Mouse (Mus musculus) spleen, embryonic (tissue): ENCODE measurements at regions not wholly inside any gene's neighbourhood (a gene's known extent, or its start where the extent isn't known, plus 50 kb on each side); places are given as distances from the start of the nearest gene placed in this dataset.
"Not testable (repeated sequence)": the region's sequence is repeated elsewhere in the genome, so short reads cannot be mapped to it uniquely, and the experiment has no call there.

Experiments
- CTCF ChIA-PET: fragments of 350-600 bp; sonication (Branson Sonifier 250); formaldehyde crosslinking; loops from one replicate; lab custom pipeline; 2022; lab: Charles Lee

GRCm38 (mm10) chr3:56980593-56981304 is 321.0 kb downstream of the Tm4sf1 start:
- CTCF ChIA-PET = no interaction called here

- CTCF ChIA-PET = interaction anchor here (0.6 kb wide), 1 partner anchor 144 kb away, joined by 9 read pairs; no protein-coding TSS in a partner anchor
Measured at GRCm38 (mm10) chr3:56966008-56966407, 335.8 kb downstream of the Tm4sf1 start.

GRCm38 (mm10) chr3:56965444-56965843 is 336.3 kb downstream of the Tm4sf1 start:
- CTCF ChIA-PET = no interaction called here

- CTCF ChIA-PET = no interaction called here
Measured at GRCm38 (mm10) chr3:56964156-56964555, 337.6 kb downstream of the Tm4sf1 start.

- CTCF ChIA-PET = no interaction called here
Measured at GRCm38 (mm10) chr3:56963251-56963650, 338.5 kb downstream of the Tm4sf1 start.

GRCm38 (mm10) chr3:56962248-56963013 is 339.4 kb downstream of the Tm4sf1 start:
- CTCF ChIA-PET = no interaction called here

- CTCF ChIA-PET = no interaction called here
Measured at GRCm38 (mm10) chr3:56956978-56957377, 344.8 kb downstream of the Tm4sf1 start.

- CTCF ChIA-PET = no interaction called here
Measured at GRCm38 (mm10) chr3:56955799-56956121, 346.0 kb downstream of the Tm4sf1 start.

GRCm38 (mm10) chr3:56955098-56955798 is 346.5 kb downstream of the Tm4sf1 start:
- CTCF ChIA-PET = no interaction called here

- CTCF ChIA-PET = not testable (repeated sequence)
Measured at GRCm38 (mm10) chr3:56942557-56942956, 359.2 kb downstream of the Tm4sf1 start.

- CTCF ChIA-PET = not testable (repeated sequence)
Measured at GRCm38 (mm10) chr3:56928940-56929339, 372.8 kb downstream of the Tm4sf1 start.

- CTCF ChIA-PET = no interaction called here
Measured at GRCm38 (mm10) chr3:56898491-56898890, 403.3 kb downstream of the Tm4sf1 start.

- CTCF ChIA-PET = no interaction called here
Measured at GRCm38 (mm10) chr3:56877062-56877461, 424.7 kb downstream of the Tm4sf1 start.

GRCm38 (mm10) chr3:56863591-56863990 is 438.2 kb downstream of the Tm4sf1 start:
- CTCF ChIA-PET = no interaction called here

- CTCF ChIA-PET = no interaction called here
Measured at GRCm38 (mm10) chr3:56859841-56860240, 441.9 kb downstream of the Tm4sf1 start.

- CTCF ChIA-PET = no interaction called here
Measured at GRCm38 (mm10) chr3:56845462-56845770, 456.4 kb downstream of the Tm4sf1 start.

- CTCF ChIA-PET = no interaction called here
Measured at GRCm38 (mm10) chr3:56844681-56845461, 456.9 kb downstream of the Tm4sf1 start.

GRCm38 (mm10) chr3:56837176-56837575 is 464.6 kb downstream of the Tm4sf1 start:
- CTCF ChIA-PET = no interaction called here

GRCm38 (mm10) chr3:56830315-56831097 is 471.3 kb downstream of the Tm4sf1 start:
- CTCF ChIA-PET = no interaction called here

GRCm38 (mm10) chr3:56824157-56824556 is 477.6 kb downstream of the Tm4sf1 start:
- CTCF ChIA-PET = no interaction called here

GRCm38 (mm10) chr3:56810548-56811071 is 491.2 kb downstream of the Tm4sf1 start:
- CTCF ChIA-PET = no interaction called here
